Mouse (Mus musculus) testis, adult 2 months (tissue): ENCODE results near the gene Zfp503.

ENCODE experiments used
- CTCF ChIP-seq: fragments of 200-500 bp; IDR thresholded peaks from 2 replicates; pipeline ENCODE4 v1.5.1; 2012; ENCODE audit warnings: low read depth, mild to moderate bottlenecking, inconsistent platforms, low read length, moderate library complexity; ENCODE audit not compliant: control insufficient read depth, insufficient read depth, insufficient replicate concordance
- POLR2A ChIP-seq: fragments of 200-500 bp; IDR thresholded peaks from 2 replicates; pipeline ENCODE4 v1.6.1; 2012; ENCODE audit warnings: low read depth, mild to moderate bottlenecking, inconsistent platforms, low read length, moderate library complexity; ENCODE audit not compliant: control insufficient read depth

DNA sequence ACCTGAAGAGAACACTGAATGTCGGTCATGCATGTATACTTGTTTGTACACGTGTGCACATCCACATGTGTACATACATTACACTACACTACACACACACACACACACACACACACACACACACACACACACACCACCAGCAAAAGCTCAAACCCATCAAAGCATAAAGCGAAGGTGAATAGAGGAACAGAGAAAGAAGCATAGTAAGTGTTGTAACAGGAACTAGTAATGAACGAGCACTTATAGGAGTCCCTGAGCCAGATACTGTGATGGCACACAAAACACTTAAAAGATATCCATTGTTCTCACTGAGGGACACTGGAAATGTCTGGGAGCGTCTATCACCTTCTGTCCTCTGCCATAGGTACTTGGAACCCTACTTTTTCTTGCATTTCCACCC is 24.9 kb upstream of the Zfp503 start:
- no peak for TF ChIP-seq POLR2A
- TF ChIP-seq CTCF: no peak
